Mouse (Mus musculus) hindbrain, embryonic 16.5 days (tissue): ENCODE measurements around the gene Pfdn6. TPM values are rescaled to one million over a fixed set of nuclear protein-coding genes. Genes with fewer than 3 reads are reported as not detected.

Experiments
- ATAC-seq: fragments of 200-750 bp; cut with Nextera tagmentation; 2 replicates; pipeline ENCODE4 v1.8.0; 2017; ENCODE audit warnings: moderate TSS enrichment, moderate library complexity
- H3K27ac ChIP-seq: fragments of 300-500 bp; sonication (generic); 2 replicates; pipeline ENCODE4 v1.5.1; 2014; ENCODE audit warnings: low read depth, mild to moderate bottlenecking, control low read depth, low read length, moderate library complexity
- H3K27me3 ChIP-seq: fragments of 300-500 bp; sonication (generic); replicated peaks from 2 replicates; pipeline ENCODE4 v1.6.1; 2014; ENCODE audit warnings: low read length; ENCODE audit not compliant: control insufficient read depth, insufficient read depth
- H3K36me3 ChIP-seq: fragments of 300-500 bp; sonication (generic); 2 replicates; pipeline ENCODE4 v1.6.1; 2014; ENCODE audit warnings: mild to moderate bottlenecking, low read length, moderate library complexity, mixed read lengths; ENCODE audit not compliant: control insufficient read depth, insufficient read depth
- H3K4me1 ChIP-seq: fragments of 300-500 bp; sonication (generic); 2 replicates; pipeline ENCODE4 v1.6.1; 2014; ENCODE audit warnings: low read depth, low read length; ENCODE audit not compliant: control insufficient read depth, insufficient read depth
- H3K4me2 ChIP-seq: fragments of 300-500 bp; sonication (generic); 2 replicates; pipeline ENCODE4 v1.6.1; 2014; ENCODE audit warnings: mild to moderate bottlenecking, low read length, control low read depth, moderate library complexity
- H3K4me3 ChIP-seq: fragments of 300-500 bp; sonication (generic); 2 replicates; pipeline ENCODE4 v1.5.1; 2014; ENCODE audit warnings: mild to moderate bottlenecking, low read length, control low read depth, moderate library complexity
- H3K9ac ChIP-seq: fragments of 300-500 bp; sonication (generic); 2 replicates; pipeline ENCODE4 v1.6.1; 2014; ENCODE audit warnings: low read depth, mild to moderate bottlenecking, control low read depth, low read length, moderate library complexity
- H3K9me3 ChIP-seq: fragments of 300-500 bp; sonication (generic); 2 replicates; pipeline ENCODE4 v1.6.1; 2014; ENCODE audit warnings: mild to moderate bottlenecking, low read length, moderate library complexity; ENCODE audit not compliant: control insufficient read depth
- WGBS: fragments of 180-500 bp; shearing (Covaris S2); extraction: QIAGEN DNeasy Blood & Tissue Kit; methylation state at CpG from one replicate; pipeline ENCODE4 v1.1.7; 2014; 5-methylcytosine and 5-hydroxymethylcytosine counted together
- polyA plus RNA-seq: library from polyadenylated mRNA; unstranded; fragments of >200 nt; fragmentation: Nextera tagmentation; extraction: Ambion mirVana; gene quantifications from 2 replicates; pipeline ENCODE4 v1.2.1, GENCODE M21; 2015

Pfdn6 gene
- polyA plus RNA-seq, 1 experiment from 2014 or later, result 189 TPM

DNA sequence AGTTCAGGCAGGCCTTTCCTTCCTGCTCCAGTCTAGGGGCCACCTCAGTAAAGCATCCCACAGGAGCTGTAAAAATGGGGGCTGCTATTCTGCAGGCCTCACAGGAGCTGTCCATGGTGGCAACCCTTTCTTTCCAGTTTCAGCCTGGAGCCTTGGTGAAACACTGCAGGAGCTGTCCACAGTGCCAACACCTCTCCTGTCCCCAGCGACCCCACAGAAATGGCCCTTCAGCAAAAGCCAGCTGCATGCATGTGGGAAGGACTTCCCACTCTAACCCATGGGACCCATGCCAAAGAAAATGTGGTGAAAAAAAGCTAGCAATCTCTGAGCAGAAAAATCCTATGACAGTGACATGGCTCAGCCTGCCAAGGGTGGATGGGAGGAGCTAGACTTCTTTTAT is 32.5 kb upstream of the Pfdn6 start:
- H3K27ac ChIP-seq, result no peak overlapping the region
- 8% methylated on average over 1 of the region's 1 CpGs for WGBS
- no peaks in the 10 kb centered on the region for H3K36me3 ChIP-seq
- ATAC-seq, result no peak
- H3K27me3 ChIP-seq, result peaks cover 13% of the 10 kb centered on the region
- H3K9ac ChIP-seq, result no peak overlapping the region
- no peaks in the 10 kb centered on the region for H3K4me1 ChIP-seq
- H3K9me3 ChIP-seq, result no peaks in the 10 kb centered on the region
- H3K4me2 ChIP-seq, result no peak overlapping the region
- H3K4me3 ChIP-seq, result no peak overlapping the region

DNA sequence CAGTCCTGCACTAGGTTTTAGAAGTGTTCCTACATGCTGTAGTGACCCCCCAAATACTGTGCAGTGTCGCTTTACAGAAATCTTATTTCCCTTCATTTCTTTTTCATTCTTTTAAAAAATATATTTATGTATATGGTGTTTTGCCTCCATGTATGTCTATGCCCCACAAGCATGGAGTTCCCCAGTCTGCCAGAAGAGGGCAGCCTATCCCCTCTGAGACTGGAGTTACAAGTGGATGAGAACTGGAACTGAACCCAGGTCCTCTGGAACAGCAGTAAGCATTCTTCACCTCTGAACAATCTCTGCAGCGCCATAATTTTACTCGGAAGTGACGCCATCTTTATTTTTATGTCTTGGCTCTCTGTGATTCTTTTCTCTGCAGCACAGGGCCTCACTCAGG is 29.3 kb upstream of the Pfdn6 start:
- Histone ChIP-seq H3K4me3 (no peak overlapping the region), H3K27ac (no peak overlapping the region), H3K36me3 (peaks cover 2% of the 10 kb centered on the region; the same call in 1 of the 2 replicates), H3K27me3 (no peaks in the 10 kb centered on the region; the same call in 1 of the 2 replicates), H3K9ac (no peak overlapping the region), H3K9me3 (no peaks in the 10 kb centered on the region), H3K4me1 (no peaks in the 10 kb centered on the region), H3K4me2 (no peak overlapping the region)
- ATAC-seq, result no peak
- 81% methylated on average over 4 of the region's 4 CpGs for WGBS

DNA sequence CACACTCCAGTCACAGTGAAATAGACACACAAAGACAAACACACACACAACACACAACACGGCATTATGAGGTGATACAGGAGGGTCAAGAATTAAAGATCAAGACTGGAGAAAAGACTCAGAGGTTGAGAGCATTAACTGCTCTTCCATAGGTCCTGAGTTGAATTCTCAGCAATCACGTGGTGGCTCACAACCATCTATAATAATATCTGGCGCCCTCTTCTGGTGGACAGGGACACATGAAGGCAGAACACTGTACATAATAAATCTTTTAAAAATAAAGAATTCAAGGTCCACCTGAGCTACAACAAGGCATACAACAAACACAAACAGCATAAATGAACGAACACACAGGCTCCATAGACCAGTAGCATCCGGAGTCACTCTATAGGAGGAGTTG is 28.8 kb upstream of the Pfdn6 start:
- H3K4me2 ChIP-seq, result peak overlapping the region; percentile 16; the same call in 1 of the 2 replicates
- WGBS, result 35% methylated on average over 5 of the region's 5 CpGs
- H3K36me3 ChIP-seq, result peaks cover 2% of the 10 kb centered on the region; the same call in 1 of the 2 replicates
- H3K4me1 ChIP-seq, result no peaks in the 10 kb centered on the region
- ATAC-seq, result peak; percentile 70
- H3K9ac ChIP-seq, result no peak overlapping the region
- H3K27me3 ChIP-seq, result no peaks in the 10 kb centered on the region; the same call in 1 of the 2 replicates
- H3K4me3 ChIP-seq, result no peak overlapping the region
- H3K9me3 ChIP-seq, result no peaks in the 10 kb centered on the region
- no peak overlapping the region for H3K27ac ChIP-seq

DNA sequence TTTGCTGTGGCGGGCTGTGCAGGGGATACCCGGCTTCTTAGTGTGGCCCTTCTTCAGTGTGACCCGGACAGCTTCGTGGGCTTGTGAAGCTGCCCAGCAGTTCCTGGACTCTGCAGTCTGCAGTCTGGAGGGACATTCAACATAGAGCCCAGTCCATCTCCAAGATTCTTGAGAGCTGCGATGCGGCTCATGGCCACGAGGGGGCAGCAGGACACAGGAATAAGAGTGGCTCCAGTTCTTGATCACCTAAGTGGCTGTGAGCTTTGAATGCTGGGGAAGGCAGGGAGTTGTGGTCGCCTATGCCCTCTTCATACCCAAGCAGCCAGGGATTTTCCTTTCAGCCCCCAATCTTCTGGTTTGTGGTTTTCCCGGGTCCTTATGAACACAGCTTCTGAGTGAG is 28.3 kb upstream of the Pfdn6 start:
- Histone ChIP-seq H3K4me3 (no peak overlapping the region), H3K9ac (no peak overlapping the region), H3K27me3 (no peaks in the 10 kb centered on the region; the same call in 1 of the 2 replicates), H3K9me3 (no peaks in the 10 kb centered on the region), H3K4me1 (no peaks in the 10 kb centered on the region), H3K27ac (no peak overlapping the region), H3K36me3 (peaks cover 2% of the 10 kb centered on the region; the same call in 1 of the 2 replicates), H3K4me2 (peak overlapping the region; percentile 16; the same call in 1 of the 2 replicates)
- ATAC-seq, result peak; percentile 85
- WGBS, result 10% methylated on average over 9 of the region's 9 CpGs

DNA sequence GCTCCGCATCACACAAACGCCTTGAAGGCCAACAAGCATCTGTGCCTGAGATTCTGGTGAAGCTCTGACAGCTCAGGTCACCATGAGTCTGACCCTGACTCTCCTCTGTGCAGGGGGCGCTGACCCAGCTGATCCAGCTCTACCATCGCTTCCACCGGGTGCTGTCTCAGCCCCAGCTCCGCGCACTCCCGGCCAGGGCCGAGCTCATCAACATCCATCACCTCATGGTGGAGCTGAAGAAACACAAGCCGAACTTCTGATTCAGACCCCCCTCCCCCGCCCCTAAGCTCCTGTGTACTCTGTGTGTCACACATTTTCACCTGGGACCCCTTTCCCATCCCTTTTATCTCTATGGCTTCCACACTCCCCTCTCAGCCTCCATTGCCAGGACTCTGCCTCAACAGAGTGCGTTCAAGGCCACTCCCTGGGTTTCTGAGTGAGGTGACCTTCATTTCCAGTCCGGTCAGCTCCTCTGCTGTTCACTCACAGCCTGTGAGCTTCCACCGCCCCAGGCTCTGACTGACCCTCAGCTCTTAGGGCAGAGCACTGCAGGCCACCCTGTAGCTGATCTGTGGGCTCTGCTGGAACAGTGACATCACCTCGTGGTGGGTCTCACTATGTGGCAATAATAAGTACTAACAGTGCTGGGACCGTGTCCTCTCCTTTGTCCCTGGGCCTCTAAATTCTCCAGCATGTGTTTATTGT is 25.9 kb upstream of the Pfdn6 start:
- no peak overlapping the region for H3K4me3 ChIP-seq
- 0 out of 2 replicates have a peak, but pooled peaks have one; percentile 12 for ATAC-seq
- H3K27me3 ChIP-seq, result no peaks in the 10 kb centered on the region
- no peak overlapping the region for H3K9ac ChIP-seq
- WGBS, result 89% methylated on average over 16 of the region's 16 CpGs
- no peak overlapping the region for H3K27ac ChIP-seq
- H3K4me2 ChIP-seq, result no peak overlapping the region
- no peaks in the 10 kb centered on the region for H3K9me3 ChIP-seq
- H3K4me1 ChIP-seq, result no peaks in the 10 kb centered on the region
- peaks cover 14% of the 10 kb centered on the region; the same call in 1 of the 2 replicates for H3K36me3 ChIP-seq

DNA sequence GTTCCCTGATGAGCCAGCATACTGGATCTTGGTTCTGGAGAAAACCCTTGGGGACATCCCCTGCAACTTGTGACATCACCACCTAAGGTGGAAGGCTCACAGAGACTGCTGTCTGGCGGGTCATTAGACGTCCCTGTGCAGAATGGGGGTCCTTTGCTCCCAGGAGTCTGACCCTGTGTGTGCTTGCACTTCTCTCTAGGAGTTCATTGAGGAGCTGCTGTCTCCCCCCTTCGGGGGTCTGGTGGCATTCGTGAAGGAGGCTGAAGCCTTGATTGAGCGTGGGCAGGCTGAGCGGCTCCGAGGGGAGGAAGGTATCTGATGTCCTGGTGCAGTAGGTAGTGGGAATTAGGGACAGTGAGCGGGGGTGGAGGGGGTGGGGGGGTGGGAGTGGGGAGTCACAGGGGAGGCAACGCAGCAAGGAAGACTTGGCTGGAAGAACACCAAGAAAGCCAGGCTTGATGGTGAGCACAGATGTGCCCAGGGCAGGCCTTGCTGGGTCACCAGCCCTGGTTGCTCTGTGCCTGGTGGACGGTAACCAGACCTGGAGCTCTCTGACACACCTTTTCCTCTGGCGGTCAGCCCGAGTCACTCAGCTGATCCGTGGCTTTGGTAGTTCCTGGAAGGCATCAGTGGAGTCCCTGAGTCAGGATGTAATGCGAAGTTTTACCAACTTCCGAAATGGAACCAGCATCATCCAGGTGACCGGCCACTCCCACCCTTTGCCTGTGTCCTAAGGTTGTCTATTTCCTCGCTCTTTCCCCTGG is 25.1 kb upstream of the Pfdn6 start:
- Histone ChIP-seq H3K27ac (no peak overlapping the region), H3K9me3 (no peaks in the 10 kb centered on the region), H3K36me3 (peaks cover 14% of the 10 kb centered on the region; the same call in 1 of the 2 replicates), H3K4me3 (no peak overlapping the region), H3K9ac (no peak overlapping the region), H3K4me2 (no peak overlapping the region), H3K27me3 (no peaks in the 10 kb centered on the region), H3K4me1 (no peaks in the 10 kb centered on the region)
- no peak for ATAC-seq
- 94% methylated on average over 15 of the region's 17 CpGs for WGBS

DNA sequence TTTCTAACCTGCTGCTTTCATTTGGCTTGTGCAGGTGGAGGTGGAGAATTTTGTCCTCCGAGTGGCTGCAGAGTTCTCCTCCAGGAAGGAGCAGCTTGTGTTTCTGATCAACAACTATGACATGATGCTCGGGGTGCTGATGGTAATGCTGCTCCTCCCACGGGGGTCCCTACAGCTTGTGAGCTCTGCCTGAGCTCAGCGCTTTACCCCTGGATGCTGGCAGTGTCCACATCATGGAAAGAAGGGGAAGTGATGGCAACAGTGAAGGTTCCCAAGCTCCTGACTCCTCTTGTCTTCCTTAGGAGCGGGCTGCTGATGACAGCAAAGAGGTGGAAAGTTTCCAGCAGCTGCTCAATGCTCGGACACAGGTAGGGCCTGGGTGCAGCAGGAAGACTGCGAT is 22.7 kb upstream of the Pfdn6 start:
- no peak for ATAC-seq
- peaks cover 25% of the 10 kb centered on the region for H3K36me3 ChIP-seq

DNA sequence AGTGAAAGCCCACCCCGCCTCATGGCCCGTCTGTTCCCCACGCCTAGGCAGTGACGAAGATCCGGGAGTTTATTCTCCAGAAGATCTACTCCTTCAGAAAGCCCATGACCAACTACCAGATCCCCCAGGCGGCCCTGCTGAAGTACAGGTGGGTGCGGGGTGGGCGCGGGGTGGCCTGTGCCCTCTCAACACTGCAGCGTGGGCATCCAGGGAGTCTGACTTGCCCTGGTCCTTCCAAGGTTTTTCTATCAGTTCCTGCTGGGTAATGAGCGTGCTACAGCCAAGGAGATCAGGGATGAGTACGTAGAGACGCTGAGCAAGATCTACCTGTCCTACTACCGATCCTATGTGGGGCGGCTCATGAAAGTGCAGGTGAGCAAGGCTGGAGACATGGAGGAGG is 19.8 kb upstream of the Pfdn6 start:
- H3K4me1 ChIP-seq, result peaks cover 9% of the 10 kb centered on the region
- H3K27ac ChIP-seq, result no peak overlapping the region
- no peaks in the 10 kb centered on the region for H3K27me3 ChIP-seq
- ATAC-seq, result no peak
- H3K4me2 ChIP-seq, result no peak overlapping the region
- H3K36me3 ChIP-seq, result peaks cover 24% of the 10 kb centered on the region
- no peak overlapping the region for H3K4me3 ChIP-seq
- no peak overlapping the region for H3K9ac ChIP-seq
- H3K9me3 ChIP-seq, result no peaks in the 10 kb centered on the region
- WGBS, result 91% methylated on average over 15 of the region's 15 CpGs

More for the DNA sequence above, 22.7 kb upstream of the Pfdn6 start:
- Histone ChIP-seq H3K27me3 (no peaks in the 10 kb centered on the region), H3K27ac (no peak overlapping the region), H3K4me1 (no peaks in the 10 kb centered on the region), H3K4me3 (no peak overlapping the region), H3K9me3 (no peaks in the 10 kb centered on the region), H3K9ac (no peak overlapping the region), H3K4me2 (no peak overlapping the region)
- WGBS, result 92% methylated on average over 7 of the region's 7 CpGs

DNA sequence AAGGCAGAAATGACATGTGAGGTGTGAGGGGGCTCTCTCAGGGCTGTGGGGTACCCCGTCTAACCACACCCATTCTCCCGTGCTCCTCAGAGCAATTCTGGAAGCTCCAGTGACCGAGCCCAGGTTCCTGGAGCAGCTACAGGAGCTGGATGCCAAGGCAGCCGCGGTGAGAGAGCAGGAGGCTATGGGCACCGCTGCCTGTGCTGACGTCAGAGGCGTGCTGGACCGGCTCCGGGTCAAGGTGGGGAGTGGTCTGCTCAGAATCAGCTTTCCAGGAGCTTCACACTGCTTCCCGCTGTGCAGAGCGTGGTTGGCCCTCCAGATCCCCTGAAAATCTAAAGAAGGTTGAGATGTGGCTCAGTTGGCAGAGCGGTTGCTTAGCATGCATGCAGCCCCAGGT is 19.0 kb upstream of the Pfdn6 start:
- Histone ChIP-seq H3K9me3 (no peaks in the 10 kb centered on the region), H3K27ac (no peak overlapping the region), H3K9ac (no peak overlapping the region), H3K4me3 (no peak overlapping the region), H3K36me3 (peaks cover 23% of the 10 kb centered on the region), H3K4me1 (peaks cover 15% of the 10 kb centered on the region), H3K27me3 (no peaks in the 10 kb centered on the region), H3K4me2 (no peak overlapping the region)
- ATAC-seq, result no peak
- 98% methylated on average over 13 of the region's 13 CpGs for WGBS
